14 mouse cellular contexts compared by ENCODE assay signal in the genomic region with DNA sequence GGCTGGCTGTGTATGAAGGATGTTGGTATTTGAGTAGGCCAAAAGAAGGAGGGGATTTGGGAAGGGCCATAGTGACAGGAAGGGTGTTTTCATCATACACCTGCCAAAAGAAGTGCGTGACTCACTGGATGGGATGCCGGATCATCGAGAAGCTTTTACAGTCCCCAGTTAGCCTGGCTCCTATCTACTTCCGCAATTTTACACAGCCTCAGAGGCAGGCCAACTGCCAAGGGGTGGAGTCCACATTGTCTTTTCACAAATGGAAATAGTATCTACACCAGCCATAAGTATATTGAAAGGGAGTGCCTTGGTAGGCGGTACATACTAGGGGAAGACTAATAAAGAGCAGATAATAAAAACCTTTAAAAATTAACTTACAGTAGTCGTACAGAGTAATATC.
DNase-seq lines count a peak whose midpoint lies in the region; ATAC-seq and TF ChIP-seq lines count a peak whose summit lies in the region.
"Had no signal": no experiment of that assay in that cellular context is flagged by ENCODE, and none has a peak within 500 bp of the region (broad histone marks: within the 10 kb centered on the region; RNA-seq: fewer than 3 reads in every experiment).

No protein-coding gene starts in this region.

- no peak overlapping the region for H3K27ac ChIP-seq in heart, adult 2 months
- H3K27ac ChIP-seq in heart, embryonic 10.5 days: no peak overlapping the region
- no peak overlapping the region for H3K27ac ChIP-seq in intestine, embryonic 16.5 days (ENCODE audit: low read length)
- H3K27ac ChIP-seq in small intestine, adult 2 months (ENCODE audit: insufficient read depth, low read depth, low read length): peak overlapping the region; percentile 53; the same call in 1 of the 2 replicates
- H3K27ac ChIP-seq in forebrain, embryonic 14.5 days (ENCODE audit: low read depth, low read length): no peak overlapping the region
- H3K27ac ChIP-seq: heart, embryonic 15.5 days; neural tube, embryonic 15.5 days had no signal

- no peak for TF ChIP-seq CTCF in heart, adult 2 months (IDR thresholded peaks at IDR 0.05)
- TF ChIP-seq CTCF in small intestine, adult 2 months (IDR thresholded peaks at IDR 0.05; ENCODE audit: extremely low read depth, insufficient read length, insufficient replicate concordance, low read depth, low read length): no peak

- peak; percentile 52; the same call in 1 of the 2 replicates for ATAC-seq in common myeloid progenitor, adult 5-6 weeks (replicated peaks; ENCODE audit: low read depth, poor library complexity, severe bottlenecking)
- peak; percentile 99 for ATAC-seq in intestine, embryonic 16.5 days
- no peak for ATAC-seq in forebrain, embryonic 14.5 days

- no peaks in the 10 kb centered on the region for H3K9me3 ChIP-seq in heart, embryonic 10.5 days
- no peaks in the 10 kb centered on the region for H3K9me3 ChIP-seq in intestine, embryonic 16.5 days (ENCODE audit: control insufficient read depth, low read length)
- no peaks in the 10 kb centered on the region for H3K9me3 ChIP-seq in forebrain, embryonic 14.5 days (replicated peaks; ENCODE audit: control insufficient read depth, low read length)
- H3K9me3 ChIP-seq: heart, embryonic 15.5 days; megakaryocyte, embryonic 14.5 days; neural tube, embryonic 15.5 days had no signal

- no peaks in the 10 kb centered on the region for H3K27me3 ChIP-seq in heart, adult 2 months (ENCODE audit: control insufficient read depth, insufficient read depth, low read length)
- H3K27me3 ChIP-seq in heart, embryonic 10.5 days (ENCODE audit: insufficient read depth, poor library complexity, severe bottlenecking): no peaks in the 10 kb centered on the region
- H3K27me3 ChIP-seq in intestine, embryonic 16.5 days (replicated peaks; ENCODE audit: control insufficient read depth, insufficient read depth, low read length): no peaks in the 10 kb centered on the region
- H3K27me3 ChIP-seq in small intestine, adult 2 months (ENCODE audit: control insufficient read depth, insufficient read depth, low read length): no peaks in the 10 kb centered on the region
- no peaks in the 10 kb centered on the region for H3K27me3 ChIP-seq in forebrain, embryonic 14.5 days (replicated peaks; ENCODE audit: control insufficient read depth, insufficient read depth, low read length)
- H3K27me3 ChIP-seq: heart, embryonic 15.5 days; neural tube, embryonic 15.5 days had no signal

- peak; percentile 26 to 51 for DNase-seq in heart, adult 2 months
- DNase-seq in heart, embryonic 10.5 days (ENCODE audit: low spot score): no peak
- no peak for DNase-seq in layer of hippocampus, adult 11-12 months (ENCODE audit: low spot score)
- no peak for DNase-seq in right cerebral cortex, postnatal 25 days
- DNase-seq in forebrain, embryonic 14.5 days (ENCODE audit: low spot score): no peak
- DNase-seq: cerebellum, adult 2 months; kidney, postnatal 14 days had no signal

- H3K9ac ChIP-seq in heart, adult 2 months (ENCODE audit: low read depth, low read length): no peak overlapping the region
- H3K9ac ChIP-seq in intestine, embryonic 16.5 days (ENCODE audit: low read depth, low read length): no peak overlapping the region
- no peak overlapping the region for H3K9ac ChIP-seq in forebrain, embryonic 14.5 days (ENCODE audit: low read length)
- H3K9ac ChIP-seq: heart, embryonic 15.5 days; neural tube, embryonic 15.5 days had no signal

- no peaks in the 10 kb centered on the region for H3K79me2 ChIP-seq in heart, adult 2 months (replicated peaks; ENCODE audit: control insufficient read depth, insufficient read depth, low read length)

- intact Hi-C loops in heart, adult 2 months (cut with DNase I): loop anchor here (5.0 kb wide), 1 partner anchor 187 kb away; a partner anchor contains a TSS

- no peaks in the 10 kb centered on the region for H3K4me1 ChIP-seq in heart, adult 2 months (ENCODE audit: control insufficient read depth, insufficient read depth, low read length)
- no peaks in the 10 kb centered on the region for H3K4me1 ChIP-seq in heart, embryonic 10.5 days
- H3K4me1 ChIP-seq in intestine, embryonic 16.5 days (ENCODE audit: control insufficient read depth, insufficient read depth, low read length): no peaks in the 10 kb centered on the region
- H3K4me1 ChIP-seq in small intestine, adult 2 months (ENCODE audit: control insufficient read depth, insufficient read depth, insufficient read length, low read length): peaks cover 2% of the 10 kb centered on the region; the same call in 1 of the 2 replicates
- H3K4me1 ChIP-seq in forebrain, embryonic 14.5 days (ENCODE audit: control insufficient read depth, insufficient read depth, low read length): no peaks in the 10 kb centered on the region
- H3K4me1 ChIP-seq: heart, embryonic 15.5 days; megakaryocyte, embryonic 14.5 days; neural tube, embryonic 15.5 days had no signal

- no peak overlapping the region for H3K4me3 ChIP-seq in heart, adult 2 months
- H3K4me3 ChIP-seq in heart, embryonic 10.5 days: no peak overlapping the region
- no peak overlapping the region for H3K4me3 ChIP-seq in intestine, embryonic 16.5 days (ENCODE audit: low read length)
- no peak overlapping the region for H3K4me3 ChIP-seq in small intestine, adult 2 months (ENCODE audit: low read depth, low read length)
- no peak overlapping the region for H3K4me3 ChIP-seq in forebrain, embryonic 14.5 days (ENCODE audit: low read depth, low read length)
- H3K4me3 ChIP-seq: erythroblast, embryonic 14.5 days; heart, embryonic 15.5 days; megakaryocyte, embryonic 14.5 days; neural tube, embryonic 15.5 days had no signal

- 51% methylated on average over 6 of the region's 6 CpGs for WGBS in heart, adult 2 months
- WGBS in heart, embryonic 10.5 days: 88% methylated on average over 6 of the region's 6 CpGs
- 58% methylated on average over 6 of the region's 6 CpGs for WGBS in intestine, embryonic 16.5 days
- 30% methylated on average over 6 of the region's 6 CpGs for WGBS in small intestine, adult 2 months
- 91% methylated on average over 6 of the region's 6 CpGs for WGBS in forebrain, embryonic 14.5 days

- no peak for TF ChIP-seq POLR2A in heart, adult 2 months (IDR thresholded peaks at IDR 0.05; ENCODE audit: insufficient read depth, low read depth, low read length)
- TF ChIP-seq POLR2A in small intestine, adult 2 months (IDR thresholded peaks at IDR 0.05; ENCODE audit: low read depth, low read length): no peak

- H3K36me3 ChIP-seq in heart, adult 2 months (ENCODE audit: control insufficient read depth, insufficient read depth, low read length): no peaks in the 10 kb centered on the region
- no peaks in the 10 kb centered on the region for H3K36me3 ChIP-seq in heart, embryonic 10.5 days
- no peaks in the 10 kb centered on the region for H3K36me3 ChIP-seq in intestine, embryonic 16.5 days (ENCODE audit: control insufficient read depth, insufficient read depth, low read length)
- H3K36me3 ChIP-seq in small intestine, adult 2 months (ENCODE audit: control insufficient read depth, insufficient read depth, low read length): no peaks in the 10 kb centered on the region
- no peaks in the 10 kb centered on the region for H3K36me3 ChIP-seq in forebrain, embryonic 14.5 days (ENCODE audit: control insufficient read depth, insufficient read depth, low read length)
- H3K36me3 ChIP-seq: heart, embryonic 15.5 days; neural tube, embryonic 15.5 days had no signal

- no peak overlapping the region for H3K4me2 ChIP-seq in intestine, embryonic 16.5 days (ENCODE audit: low read depth, low read length)
- H3K4me2 ChIP-seq in forebrain, embryonic 14.5 days (ENCODE audit: low read length): no peak overlapping the region
- H3K4me2 ChIP-seq: heart, embryonic 15.5 days; neural tube, embryonic 15.5 days had no signal

- TF ChIP-seq EP300 in heart, adult 2 months (IDR thresholded peaks at IDR 0.05; ENCODE audit: insufficient read depth, low read depth, low read length): no peak

Comparison
In these comparisons a context has a peak if more than half of its experiments do, and no peak if none do; other contexts are left out.
1. DNase-seq: peak in heart, adult 2 months (2 of 2); none in heart, embryonic 10.5 days (single experiment), layer of hippocampus, adult 11-12 months (single experiment), right cerebral cortex, postnatal 25 days (single experiment) and forebrain, embryonic 14.5 days (single experiment).